Mouse (Mus musculus): Measurements from ENCODE around the gene Mif4gd.

Gene Mif4gd

DNA sequence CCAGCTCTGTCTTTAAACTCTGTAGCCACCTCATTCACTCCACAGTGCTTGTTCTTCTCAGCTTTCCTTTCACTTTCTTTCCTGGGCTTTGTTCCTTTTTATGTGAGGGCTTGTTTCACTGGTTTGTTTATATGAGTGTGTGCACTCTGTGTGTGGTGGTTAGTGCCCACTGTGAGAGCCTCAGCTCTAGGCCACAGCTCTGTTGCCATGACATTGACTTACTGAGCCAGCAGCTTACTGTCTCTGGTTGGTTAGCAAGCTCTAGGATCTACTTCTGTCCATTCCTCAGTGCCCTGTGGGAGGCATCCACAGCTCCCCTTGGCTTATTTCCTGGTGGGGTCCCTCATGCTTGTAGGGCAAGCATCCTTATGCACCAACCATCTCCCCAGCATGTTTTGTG is 33.7 kb downstream of the Mif4gd start:
- no peak for DNase-seq (ENCODE audit: low read depth, low spot score)

DNA sequence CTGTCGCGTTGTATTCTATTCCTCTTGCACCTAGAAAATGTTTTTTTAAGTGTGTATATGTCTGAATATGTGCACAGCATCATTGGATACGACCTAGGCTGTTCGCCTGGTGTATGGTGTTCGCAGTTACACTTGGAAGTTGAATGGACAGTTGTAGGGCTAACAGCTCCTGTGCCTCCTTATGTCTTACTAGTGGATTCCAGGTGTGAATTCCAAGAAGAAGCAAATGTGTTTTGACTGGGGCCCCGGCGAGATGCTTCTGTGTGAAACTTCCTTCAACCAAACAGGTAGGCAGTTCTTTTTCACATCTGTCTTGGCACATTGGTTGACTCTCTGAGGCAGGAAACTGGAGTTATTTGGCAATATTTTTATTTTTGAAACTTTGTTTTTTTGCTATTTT is 47.8 kb downstream of the Mif4gd start:
- DNase-seq (ENCODE audit: low read depth, low spot score), result no peak

DNA sequence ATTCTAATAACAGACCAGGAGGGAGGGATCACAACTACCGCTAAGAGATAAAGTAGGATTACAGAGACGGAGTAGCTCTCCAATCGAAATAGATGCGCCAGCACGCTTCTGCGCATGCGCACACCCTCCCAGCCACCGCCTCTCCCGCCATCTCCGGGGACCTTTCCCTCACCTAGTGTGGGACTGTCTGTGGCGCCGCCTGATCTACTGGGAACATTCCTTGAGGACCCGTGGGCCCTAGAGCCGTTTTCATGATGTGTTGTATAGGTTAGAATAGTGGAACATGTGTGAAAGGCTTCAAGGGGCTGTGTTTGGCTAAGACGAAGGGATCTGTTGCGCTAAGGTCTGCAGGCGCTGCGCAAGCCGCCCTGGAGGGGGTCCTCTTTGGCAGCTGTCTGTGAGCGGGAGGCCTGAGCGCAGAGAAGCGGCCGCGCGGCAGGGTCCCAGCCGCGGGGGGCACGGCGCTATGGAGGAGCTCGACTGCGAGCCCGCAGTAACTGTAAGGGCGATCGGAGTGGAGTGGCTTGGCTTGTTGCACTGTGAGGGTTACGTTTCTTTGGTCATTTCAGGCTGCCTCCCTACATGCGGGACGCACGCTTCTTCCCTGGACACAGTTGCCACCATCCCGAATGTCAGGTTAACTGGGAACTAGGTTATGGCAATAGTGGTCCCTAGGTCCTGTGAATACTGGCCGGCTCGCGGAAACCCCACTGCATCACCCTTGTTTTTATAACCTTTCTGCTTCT is 48.5 kb downstream of the Mif4gd start, which contains the start of gene Nup85:
Gene Nup85, plus strand, starts transcription at position 371 of the 746 bp plus-strand sequence.
- peak; percentile 97 for DNase-seq (ENCODE audit: low read depth, low spot score)

DNA sequence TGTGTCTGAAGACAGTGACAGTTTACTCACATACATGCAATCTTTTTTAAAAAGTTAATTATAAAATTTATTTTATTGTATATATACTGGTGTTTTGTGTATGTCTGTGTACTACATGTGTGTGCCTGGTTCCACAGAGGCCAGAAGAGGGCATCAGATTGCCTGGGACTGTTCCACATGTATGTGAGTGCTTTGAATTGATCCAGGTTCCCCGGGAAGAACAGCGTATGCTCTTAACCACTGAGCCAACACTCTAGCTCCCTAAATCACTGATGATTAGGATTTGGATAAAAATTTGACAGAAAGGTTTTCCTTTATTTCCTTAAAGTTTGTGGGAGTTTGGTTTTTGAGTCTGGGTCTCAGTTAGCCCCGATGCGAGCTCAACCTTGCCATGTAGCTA is 49.4 kb downstream of the Mif4gd start:
- DNase-seq (ENCODE audit: low read depth, low spot score), result peak; percentile 59

All from R1 (cell line).